Mouse (Mus musculus): ENCODE measurements at regions not wholly inside any gene's neighbourhood (a gene's known extent, or its start where the extent isn't known, plus 50 kb on each side); places are given as distances from the start of the nearest gene placed in this dataset.
"Not testable (repeated sequence)": the region's sequence is repeated elsewhere in the genome, so short reads cannot be mapped to it uniquely, and the experiment has no call there.

- intact Hi-C loops (cut with DNase I): no loop called here
- DNase-seq (ENCODE audit: low spot score in 2 of 2): no peak
These were observed 57.1 kb downstream of the Ccdc54 start for GRCm38 (mm10) chr16:50533881-50534280.

GRCm38 (mm10) chr16:50529511-50530416 is 61.2 kb downstream of the Ccdc54 start:
- intact Hi-C loops (cut with DNase I): loop anchor here (1.0 to 5.0 kb wide), 2 partner anchors 97 to 207 kb away; partner anchors contain the start of gene Bbx
- peak; percentile 82 to 84 for DNase-seq (ENCODE audit: low spot score in 2 of 2)

- intact Hi-C loops (cut with DNase I): loop anchor here (5.0 kb wide), 1 partner anchor 97 kb away; the partner anchor contains the start of gene Bbx
- DNase-seq (ENCODE audit: low spot score in 2 of 2): peak; percentile 46 to 58
These were observed 62.1 kb downstream of the Ccdc54 start for GRCm38 (mm10) chr16:50528677-50529510.

- no peak for DNase-seq (ENCODE audit: low spot score in 2 of 2)
These were observed 62.6 kb downstream of the Ccdc54 start for GRCm38 (mm10) chr16:50528355-50528676.

GRCm38 (mm10) chr16:50526930-50527329 is 64.0 kb downstream of the Ccdc54 start:
- intact Hi-C loops (cut with DNase I): loop anchor here (5.0 kb wide), 1 partner anchor 95 kb away; the partner anchor contains the start of gene Bbx
- DNase-seq (ENCODE audit: low spot score in 2 of 2): not testable (repeated sequence)

More at GRCm38 (mm10) chr16:50528355-50528676, 62.6 kb downstream of the Ccdc54 start:
- intact Hi-C loops (cut with DNase I): loop anchor here (5.0 kb wide), 1 partner anchor 96 kb away; the partner anchor contains the start of gene Bbx

GRCm38 (mm10) chr16:50525934-50526366 is 65.0 kb downstream of the Ccdc54 start:
- no peak for DNase-seq (ENCODE audit: low spot score in 2 of 2)
- intact Hi-C loops (cut with DNase I): loop anchor here (5.0 kb wide), 1 partner anchor 94 kb away; the partner anchor contains the start of gene Bbx

- no peak for DNase-seq (ENCODE audit: low spot score in 2 of 2)
- intact Hi-C loops (cut with DNase I): loop anchor here (5.0 kb wide), 1 partner anchor 93 kb away; the partner anchor contains the start of gene Bbx
These were observed 65.5 kb downstream of the Ccdc54 start for GRCm38 (mm10) chr16:50525504-50525903.

- no peak for DNase-seq (ENCODE audit: low spot score in 2 of 2)
- intact Hi-C loops (cut with DNase I): no loop called here
These were observed 71.3 kb downstream of the Ccdc54 start for GRCm38 (mm10) chr16:50519610-50520009.

- DNase-seq (ENCODE audit: low spot score in 2 of 2): no peak
- intact Hi-C loops (cut with DNase I): no loop called here
These were observed 74.4 kb downstream of the Ccdc54 start for GRCm38 (mm10) chr16:50516579-50516978.

- no peak for DNase-seq (ENCODE audit: low spot score in 2 of 2)
- intact Hi-C loops (cut with DNase I): no loop called here
These were observed 75.9 kb downstream of the Ccdc54 start for GRCm38 (mm10) chr16:50515039-50515438.

GRCm38 (mm10) chr16:50512080-50512479 is 78.9 kb downstream of the Ccdc54 start:
- intact Hi-C loops (cut with DNase I): no loop called here
- DNase-seq (ENCODE audit: low spot score in 2 of 2): no peak

GRCm38 (mm10) chr16:50509529-50509895 is 77.3 kb upstream of the Bbx start:
- DNase-seq (ENCODE audit: low spot score in 2 of 2): no peak
- intact Hi-C loops (cut with DNase I): no loop called here

- no peak for DNase-seq (ENCODE audit: low spot score in 2 of 2)
- intact Hi-C loops (cut with DNase I): no loop called here
These were observed 76.7 kb upstream of the Bbx start for GRCm38 (mm10) chr16:50508673-50509528.

- intact Hi-C loops (cut with DNase I): no loop called here
- DNase-seq (ENCODE audit: low spot score in 2 of 2): no peak
These were observed 72.4 kb upstream of the Bbx start for GRCm38 (mm10) chr16:50504619-50505018.

- no peak for DNase-seq (ENCODE audit: low spot score in 2 of 2)
- intact Hi-C loops (cut with DNase I): no loop called here
These were observed 66.7 kb upstream of the Bbx start for GRCm38 (mm10) chr16:50498909-50499308.

GRCm38 (mm10) chr16:50493662-50494061 is 61.5 kb upstream of the Bbx start:
- intact Hi-C loops (cut with DNase I): no loop called here
- no peak for DNase-seq (ENCODE audit: low spot score in 2 of 2)

- intact Hi-C loops (cut with DNase I): no loop called here
- DNase-seq (ENCODE audit: low spot score in 2 of 2): no peak
These were observed 57.1 kb upstream of the Bbx start for GRCm38 (mm10) chr16:50489244-50489643.

GRCm38 (mm10) chr16:50482360-50482786 is 50.2 kb upstream of the Bbx start:
- intact Hi-C loops (cut with DNase I): no loop called here
- no peak for DNase-seq (ENCODE audit: low spot score in 2 of 2)

Data from left cerebral cortex, postnatal 14 days (tissue).